Mouse (Mus musculus) gastrocnemius, adult 8-10 months (tissue): ENCODE data around the gene 4930432K21Rik. TPM values are rescaled to one million over a fixed set of nuclear protein-coding genes. Genes with fewer than 3 reads are reported as not detected.

Experiments
- DNase-seq, 2 experiments: peaks; one replicate each; pipeline ENCODE4 v3.0.0; 2022; ENCODE audit warnings: low spot score in 2 of 2
- total RNA-seq, 4 experiments: library from RNA; stranded (reverse); gene quantifications; 2 replicates each; pipeline ENCODE4 v1.2.4; 2022

4930432K21Rik gene
- total RNA-seq, result under 1 TPM; 0.16 to 0.46 (median 0.30) TPM

DNA sequence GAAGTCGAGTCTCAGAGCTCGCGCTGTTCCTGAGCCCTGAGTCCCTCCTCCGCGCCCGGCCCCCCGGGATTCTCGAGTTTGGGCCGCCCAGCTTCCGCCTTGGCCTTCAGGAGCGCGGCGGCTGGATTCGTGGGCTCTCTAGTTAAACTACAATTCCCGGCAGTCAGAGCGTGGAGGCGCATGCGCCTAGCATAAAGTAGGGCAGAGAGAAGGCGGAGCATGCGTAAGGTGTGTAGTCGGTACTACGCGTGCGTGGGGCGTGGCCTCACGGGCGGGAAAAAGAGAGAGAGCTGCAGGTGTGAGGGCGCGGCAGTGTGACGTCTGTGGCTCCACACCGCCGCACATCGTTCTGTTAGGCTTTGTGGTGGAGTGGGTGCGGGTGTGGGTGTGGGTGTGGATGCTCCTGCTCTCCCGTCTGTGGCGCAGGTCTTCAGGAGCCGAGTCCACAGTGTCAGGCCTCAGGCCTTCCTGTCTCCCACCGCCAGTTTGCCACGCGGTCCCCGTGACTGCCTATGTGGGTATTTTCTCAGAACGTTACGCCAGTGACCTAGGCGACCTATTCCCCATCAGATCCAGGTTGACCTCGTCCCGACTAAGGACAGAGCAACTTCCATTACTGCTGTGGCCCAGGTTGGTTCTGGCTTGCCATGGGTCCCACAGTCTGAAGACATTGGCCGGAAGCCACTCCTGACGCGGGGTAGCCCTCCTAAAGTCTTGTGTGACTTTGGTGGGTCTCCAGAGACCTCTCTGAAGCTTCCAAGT lies at the start of gene 4930432K21Rik, which contains the start of gene Cc2d1a:
4930432K21Rik (plus strand) TSS at position 257 of the 762 bp plus-strand sequence.
Cc2d1a (minus strand) TSS at position 168 of the 762 bp plus-strand sequence.
- DNase-seq, result peak; percentile 84 to 92

DNA sequence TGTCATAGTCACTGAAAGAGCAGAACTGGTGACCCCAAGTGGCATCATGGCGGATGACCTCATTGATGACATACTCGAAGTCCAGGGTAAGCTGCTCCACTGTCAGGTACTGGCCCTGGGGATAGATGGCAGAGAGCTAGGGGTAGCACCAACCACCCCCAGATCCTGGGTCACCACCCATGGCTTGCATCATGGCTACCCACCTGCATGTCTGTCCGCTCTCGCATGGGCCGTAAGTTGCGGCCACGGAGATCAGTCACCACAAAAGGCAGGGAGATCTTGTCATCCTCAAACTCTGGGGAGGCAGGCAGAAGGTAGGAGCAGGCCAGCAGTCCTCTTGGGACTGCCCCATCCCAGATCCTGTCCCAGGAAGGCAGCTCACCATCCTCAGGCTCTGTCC lies 49.4 kb upstream of the 4930432K21Rik start:
- no peak for DNase-seq

DNA sequence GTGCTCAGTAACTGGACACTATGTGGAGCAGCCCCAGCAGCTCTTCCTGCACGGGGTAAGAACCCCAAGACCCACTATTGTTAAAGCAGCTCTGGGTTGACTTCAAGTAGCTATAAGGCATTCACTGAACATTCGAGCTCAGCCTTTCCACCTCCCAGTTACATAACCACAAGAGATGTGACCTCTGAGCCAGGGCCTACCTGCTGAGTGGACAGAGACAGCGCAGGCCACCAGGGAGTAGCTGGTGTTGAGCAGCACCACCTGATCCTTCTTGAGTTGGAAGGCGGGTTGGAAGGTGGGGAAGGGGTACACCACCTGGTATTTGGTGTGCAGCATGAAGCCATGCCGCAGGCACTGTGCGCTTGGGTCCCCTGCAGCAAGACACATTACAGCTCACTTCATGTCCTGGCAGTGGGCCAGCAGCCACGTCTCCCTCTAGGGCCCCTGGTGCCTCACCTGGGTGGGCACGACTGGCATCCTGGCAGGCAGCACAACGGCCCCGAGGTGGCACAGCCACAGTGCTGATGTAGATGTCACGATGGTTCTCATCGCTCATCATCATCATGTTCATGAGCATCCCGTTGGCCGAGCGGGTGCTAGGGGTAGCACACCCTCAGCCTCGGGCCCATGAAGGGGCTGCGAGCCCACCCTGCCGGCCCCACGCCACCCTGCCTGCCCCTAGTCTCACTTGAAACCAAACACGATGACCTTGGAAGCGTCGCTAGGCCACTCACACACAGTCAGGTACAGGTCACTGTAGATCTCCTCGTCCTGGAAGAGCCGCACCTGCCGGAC lies 46.2 kb upstream of the 4930432K21Rik start:
- DNase-seq, result no peak

DNA sequence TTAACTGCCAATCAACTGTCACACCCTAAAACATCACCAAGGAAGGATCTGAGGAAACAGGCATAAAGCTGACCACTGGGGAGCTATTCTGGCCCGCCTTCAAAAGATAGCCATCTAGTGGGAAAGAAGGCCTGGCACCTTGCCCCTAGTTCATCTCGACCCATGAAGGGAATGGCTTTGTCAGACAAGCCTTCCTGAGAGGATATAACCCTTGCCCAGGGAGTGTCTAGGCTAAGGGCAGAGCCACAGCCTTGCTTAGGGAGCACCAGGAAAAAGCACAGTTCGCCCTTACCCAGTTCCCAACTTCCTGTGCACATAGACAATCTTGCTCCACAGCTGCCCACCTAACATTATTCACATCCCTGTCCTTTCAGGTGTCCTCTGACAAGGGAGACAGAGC lies 44.2 kb upstream of the 4930432K21Rik start:
- no peak for DNase-seq

DNA sequence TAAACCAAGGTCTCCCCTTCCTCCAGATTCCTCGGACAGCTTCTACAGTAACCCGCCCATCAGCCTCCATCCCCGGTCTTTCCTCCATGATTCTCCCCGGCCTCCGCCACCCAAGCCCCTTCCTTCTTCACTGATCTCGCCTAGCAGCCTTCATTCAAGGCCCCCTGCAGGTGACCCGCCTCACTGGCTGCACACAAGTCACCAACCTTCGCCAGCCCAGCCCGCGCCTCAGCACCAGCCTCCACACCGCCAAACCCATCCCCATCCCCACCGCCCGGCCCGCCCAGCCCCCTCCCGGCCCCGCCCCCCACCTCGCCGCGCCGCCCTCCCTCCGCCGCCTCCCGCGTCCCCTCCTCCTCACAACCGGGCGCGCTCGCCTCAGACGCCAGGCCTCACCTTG lies 43.6 kb upstream of the 4930432K21Rik start:
- DNase-seq, result peak in 1 of 2 experiments; percentile 40

DNA sequence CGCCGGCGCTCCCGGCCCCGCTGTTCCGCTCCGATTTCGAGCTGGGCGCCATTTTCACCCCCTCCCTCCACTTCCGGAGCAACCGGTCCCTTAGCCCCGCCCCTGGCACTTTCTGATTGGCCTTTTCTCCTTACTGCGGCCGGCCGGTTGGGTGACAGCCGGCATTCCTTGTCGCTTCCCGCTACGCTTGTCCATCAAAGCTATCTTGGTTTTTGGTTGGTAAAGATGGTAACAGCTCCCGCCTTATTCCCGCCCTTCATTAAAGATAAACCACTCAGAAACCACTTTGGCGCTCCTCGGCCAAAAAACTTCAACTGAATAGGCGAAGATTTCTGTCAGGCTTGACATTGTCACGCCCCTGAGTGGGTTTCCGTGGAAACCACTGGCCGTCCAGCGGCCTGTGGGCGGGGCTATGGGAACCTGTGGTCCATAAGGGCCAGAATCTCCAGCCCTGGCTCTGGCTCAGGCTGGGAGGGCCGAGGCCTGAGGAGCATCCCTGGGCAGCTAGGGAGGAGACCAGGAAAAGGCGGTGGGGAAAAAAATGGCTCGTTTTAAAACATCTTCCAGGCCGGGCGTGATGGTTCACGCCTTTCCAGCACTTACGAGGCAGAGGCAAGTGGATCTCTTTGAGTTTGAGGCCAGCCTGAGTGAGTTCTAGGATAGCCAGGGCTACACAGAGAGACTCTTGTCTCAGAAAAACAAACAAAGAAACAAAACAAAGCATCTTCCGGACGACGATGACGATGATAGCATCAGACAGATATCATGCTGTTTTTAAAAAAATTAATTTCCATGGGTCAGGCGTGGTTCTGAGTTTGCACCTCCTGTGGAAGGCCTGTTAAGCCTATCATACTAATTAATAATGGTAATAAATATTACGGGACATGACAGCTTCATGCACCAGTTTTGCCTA lies 42.9 kb upstream of the 4930432K21Rik start, which contains the start of gene Dcaf15:
Dcaf15 (minus strand) TSS at position 72 of the 913 bp plus-strand sequence.
- DNase-seq, result peak; percentile 96 to 97

DNA sequence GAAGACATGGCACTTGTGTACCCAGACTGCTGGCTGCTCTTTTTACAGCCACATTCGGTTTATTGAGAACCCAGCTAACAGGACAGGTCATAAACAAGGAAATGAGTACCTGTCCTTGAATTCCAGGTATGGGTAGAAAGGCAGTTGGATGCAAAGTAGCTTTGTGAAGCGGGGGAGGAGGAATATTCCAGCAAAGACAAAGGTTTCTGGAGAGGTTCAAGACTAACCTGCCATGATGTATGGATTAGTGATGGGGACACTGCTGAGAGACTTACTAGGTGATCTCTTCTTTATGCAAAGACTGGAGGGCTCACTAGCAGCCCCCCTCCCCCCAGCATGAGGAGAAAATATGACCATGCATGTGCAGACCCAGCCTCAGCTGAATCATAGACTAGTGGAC lies 42.1 kb upstream of the 4930432K21Rik start:
- no peak for DNase-seq

DNA sequence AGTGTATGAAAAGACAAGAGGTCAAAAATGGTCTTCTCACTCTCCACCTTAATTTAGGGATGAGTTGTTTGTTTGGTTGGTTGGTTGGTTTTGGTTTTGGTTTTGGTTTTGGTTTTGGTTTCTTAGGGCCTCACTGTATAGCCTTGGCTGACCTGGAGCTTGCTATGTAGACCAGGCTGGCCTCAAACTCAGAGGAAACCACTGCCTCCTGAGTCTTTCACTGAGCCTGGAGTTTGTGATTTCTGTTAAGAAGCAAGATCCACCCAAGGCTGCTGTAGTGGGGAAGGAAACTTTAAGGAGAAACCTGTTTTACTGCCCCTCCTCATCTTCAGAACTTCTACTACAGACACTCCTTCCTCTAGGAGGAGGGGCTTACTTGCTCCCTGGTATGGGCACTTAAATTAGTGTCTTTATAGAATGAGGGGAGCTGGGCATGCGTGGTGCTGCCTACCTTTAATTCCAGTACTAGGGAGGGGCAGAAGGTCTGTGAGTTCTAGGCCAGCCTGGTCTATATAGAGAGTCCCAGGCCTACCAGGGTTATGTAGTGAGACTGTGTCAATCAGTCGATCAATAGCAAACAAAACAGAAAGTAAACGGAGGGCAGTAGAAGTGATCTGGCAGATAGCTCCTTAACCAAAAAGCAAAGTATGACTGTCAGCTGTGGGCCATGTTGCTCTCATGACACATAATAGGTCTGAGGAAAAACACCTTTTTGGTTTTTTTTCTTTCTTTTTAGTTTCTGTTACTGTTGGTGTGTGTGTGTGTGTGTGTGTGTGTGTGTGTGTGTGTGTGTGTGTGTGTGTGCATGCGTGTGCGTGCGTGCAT lies 41.4 kb upstream of the 4930432K21Rik start:
- no peak for DNase-seq

DNA sequence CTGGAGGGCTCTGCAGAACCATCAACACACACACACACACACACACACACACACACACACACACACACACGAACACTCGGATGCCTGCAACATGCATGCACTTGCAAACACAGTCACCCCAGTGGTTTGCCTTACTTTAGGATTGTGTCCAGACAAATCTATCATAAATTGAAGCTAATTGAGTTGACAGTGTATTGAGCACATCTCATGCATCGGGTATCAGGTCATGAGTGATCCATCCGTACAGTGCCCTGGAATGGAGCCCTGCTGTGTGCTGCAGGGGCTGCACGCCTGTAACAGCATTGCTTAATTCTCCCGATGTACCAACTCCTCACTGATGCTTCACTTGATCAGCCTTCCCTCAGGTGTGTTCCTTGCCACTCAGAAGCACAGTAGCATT lies 32.2 kb upstream of the 4930432K21Rik start:
- DNase-seq, result no peak

DNA sequence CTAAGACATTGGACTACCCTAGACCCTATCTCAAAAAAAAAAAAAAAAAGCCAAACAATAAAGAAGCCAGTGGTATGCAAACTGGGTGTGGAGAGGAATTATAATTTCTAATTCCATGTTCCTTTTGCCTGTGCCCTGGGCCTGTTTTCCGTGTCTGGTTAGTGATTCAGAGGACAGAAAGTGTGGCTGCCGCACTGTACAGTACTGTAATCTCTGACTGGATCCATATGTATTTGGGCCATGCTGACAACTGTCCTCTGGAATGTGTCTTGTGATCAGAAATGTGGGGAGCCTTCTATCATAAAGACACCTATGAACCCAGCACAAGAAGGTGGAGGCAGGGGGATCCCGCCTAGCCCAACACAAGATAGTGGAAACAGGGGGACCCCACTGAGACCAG lies 25.7 kb upstream of the 4930432K21Rik start:
- no peak for DNase-seq

DNA sequence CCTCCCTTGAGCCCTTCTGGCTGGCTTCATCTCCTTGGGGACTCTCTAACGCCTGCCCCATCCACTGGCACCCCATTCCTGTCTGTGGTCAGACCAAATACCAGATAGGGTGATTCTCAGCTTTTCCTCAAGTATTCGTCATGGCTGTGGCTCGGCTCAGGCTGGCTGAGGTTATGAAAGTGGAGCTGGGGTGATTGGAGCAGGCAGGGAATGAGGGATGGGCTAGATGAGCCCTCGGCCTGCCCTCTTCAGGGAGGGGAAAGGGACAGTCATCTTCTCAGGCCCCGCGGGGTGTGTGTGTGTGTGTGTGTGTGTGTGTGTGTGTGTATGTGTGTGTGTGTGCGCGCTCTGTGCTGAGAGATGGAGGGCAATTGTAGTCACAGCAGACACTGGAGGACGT lies 22.2 kb upstream of the 4930432K21Rik start, which contains the start of gene Podnl1:
Podnl1 (plus strand) TSS at position 334 of the 400 bp plus-strand sequence.
- no peak for DNase-seq

DNA sequence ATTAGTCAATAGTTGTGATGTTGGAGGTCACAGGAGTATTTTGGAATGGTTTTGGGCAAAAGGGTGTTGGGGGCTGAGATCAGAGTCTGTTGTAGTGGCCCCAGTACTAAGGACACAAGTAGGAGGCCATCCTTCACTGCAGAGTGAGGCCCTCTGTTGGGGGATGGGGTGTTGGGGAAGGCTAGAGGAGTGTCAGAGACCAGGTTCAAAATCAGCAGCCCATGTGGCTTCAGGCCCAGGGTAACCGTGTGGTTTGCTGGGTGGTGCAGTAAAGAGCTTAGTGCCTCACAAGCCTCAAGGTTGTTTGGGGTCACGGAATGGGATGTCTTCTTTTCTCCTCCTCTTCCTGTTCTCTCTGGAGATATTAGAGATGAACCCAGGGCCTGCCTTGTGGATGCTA lies 21.1 kb upstream of the 4930432K21Rik start:
- DNase-seq, result no peak

DNA sequence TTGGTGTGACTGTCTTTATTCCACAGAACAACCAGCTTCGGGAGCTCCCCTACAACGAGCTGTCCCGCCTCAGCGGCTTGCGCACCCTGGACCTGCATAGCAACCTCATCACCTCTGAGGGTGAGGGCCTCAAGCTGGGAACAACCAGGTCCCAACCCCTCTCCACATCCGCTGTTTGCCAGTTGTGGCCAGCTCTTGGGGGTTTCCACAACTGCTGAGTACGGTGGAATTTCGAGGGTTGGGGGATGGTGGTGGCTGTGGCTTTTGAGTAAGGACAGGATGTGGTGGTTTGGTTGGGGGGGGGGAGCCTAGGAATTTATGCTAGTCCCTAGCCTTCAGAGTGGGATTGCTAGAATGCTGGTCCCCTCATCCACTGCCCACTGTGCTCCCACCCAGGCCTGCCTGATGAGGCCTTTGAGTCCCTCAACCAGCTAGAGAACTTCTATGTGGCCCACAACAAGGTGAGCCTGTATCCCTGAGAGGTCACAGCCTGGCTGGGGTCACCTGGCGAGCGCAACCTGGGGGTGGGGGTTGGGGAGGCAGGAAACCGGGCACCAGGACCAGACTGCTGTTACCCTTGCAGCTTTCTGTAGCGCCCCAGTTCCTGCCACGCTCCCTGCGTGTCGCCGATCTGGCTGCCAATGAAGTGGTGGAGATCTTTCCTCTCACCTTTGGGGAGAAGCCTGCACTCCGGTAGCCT lies 20.5 kb upstream of the 4930432K21Rik start:
- DNase-seq, result no peak

DNA sequence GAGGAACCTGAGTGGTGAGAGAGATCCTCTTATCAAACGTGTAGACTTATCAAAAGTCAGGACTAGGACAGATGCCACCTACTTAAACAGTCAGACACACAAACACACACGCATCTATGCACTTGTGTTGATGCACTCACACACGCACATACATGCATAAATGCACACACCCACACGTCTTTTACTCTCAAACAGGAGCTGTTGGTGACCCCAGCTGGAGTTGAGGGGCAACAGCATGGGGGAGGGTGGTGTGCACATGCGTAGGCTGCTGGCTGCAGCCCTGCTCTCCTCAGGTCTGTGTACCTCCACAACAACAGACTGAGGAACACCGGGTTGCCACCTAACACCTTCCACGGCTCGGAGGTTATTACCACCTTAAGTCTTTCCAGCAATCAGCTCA lies 19.5 kb upstream of the 4930432K21Rik start:
- DNase-seq, result no peak

DNA sequence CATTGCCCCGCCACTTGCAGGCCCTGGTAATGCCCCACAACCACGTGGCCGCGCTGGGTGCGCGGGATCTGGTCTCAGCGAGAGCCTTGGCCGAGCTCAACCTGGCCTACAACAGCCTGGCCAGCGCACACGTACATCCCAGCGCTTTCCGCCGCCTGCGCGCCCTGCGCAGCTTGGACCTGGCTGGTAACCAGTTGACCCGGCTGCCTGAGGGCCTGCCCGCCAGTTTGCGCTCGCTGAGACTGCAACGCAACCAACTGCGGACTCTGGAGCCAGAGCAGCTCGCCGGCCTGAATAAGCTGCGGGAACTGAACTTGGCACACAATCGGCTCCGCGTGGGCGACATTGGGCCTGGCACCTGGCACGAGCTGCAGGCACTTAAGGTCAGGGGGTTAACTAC lies 17.0 kb upstream of the 4930432K21Rik start:
- DNase-seq, result peak in 1 of 2 experiments; percentile 24

DNA sequence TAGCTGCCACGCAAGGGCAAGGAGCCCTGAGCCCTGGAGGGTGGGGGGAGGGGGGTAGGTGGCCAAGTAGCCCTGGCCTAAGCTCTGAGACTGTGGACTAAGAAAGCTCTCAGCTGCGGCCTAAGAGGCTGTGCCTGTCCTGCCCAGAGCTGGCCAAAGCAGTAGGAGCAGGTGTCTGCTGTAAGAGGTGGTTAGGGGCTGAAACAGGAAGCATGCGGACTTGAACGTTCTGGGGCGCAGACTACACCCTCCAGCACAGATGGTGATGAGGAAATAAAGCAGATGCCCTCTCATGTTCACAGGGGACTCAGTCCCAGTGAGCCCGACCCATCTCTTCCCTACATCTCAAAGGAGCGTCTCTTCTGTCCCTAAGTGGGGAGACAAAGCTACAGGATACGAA lies 15.6 kb upstream of the 4930432K21Rik start:
- DNase-seq, result no peak

DNA sequence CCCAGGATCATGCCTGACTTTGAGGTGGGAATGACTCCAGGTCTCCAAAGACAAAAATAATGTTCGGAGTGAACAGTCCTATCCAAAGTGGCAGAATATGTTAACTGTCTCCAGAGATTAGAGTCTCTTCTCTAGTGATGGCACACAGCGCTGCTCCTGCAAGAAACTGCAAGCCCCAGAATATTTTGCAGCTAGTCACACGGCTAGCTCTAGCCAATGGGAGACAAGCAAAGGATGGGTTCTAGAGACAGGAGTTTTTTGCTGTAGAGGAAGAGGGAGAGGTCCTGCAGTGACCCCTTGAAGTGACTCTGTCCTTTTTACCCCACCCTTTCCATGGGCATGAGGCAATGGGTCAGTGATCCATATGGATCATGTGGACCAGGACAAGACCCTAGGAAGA lies 10.0 kb upstream of the 4930432K21Rik start:
- DNase-seq, result no peak

DNA sequence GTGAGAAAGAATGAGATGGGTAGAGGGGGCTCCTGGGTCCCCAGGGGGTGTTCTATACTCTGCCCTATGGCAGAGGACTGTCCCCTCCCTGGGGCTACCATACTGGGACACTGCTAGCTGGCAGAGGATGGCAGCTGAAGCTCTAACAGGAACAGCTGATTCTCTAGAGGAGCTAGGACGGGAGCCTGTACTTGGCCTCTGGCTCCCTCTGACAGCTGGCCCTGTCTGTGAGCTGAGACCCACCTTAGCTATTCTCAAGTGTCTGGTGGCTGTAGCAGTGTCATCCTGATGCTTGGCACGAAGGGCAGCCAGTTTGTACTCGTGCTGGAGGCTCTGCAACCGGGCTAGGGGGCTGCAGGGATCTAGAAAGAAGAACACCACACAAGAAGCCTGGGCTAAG lies 7.0 kb upstream of the 4930432K21Rik start:
- DNase-seq, result no peak

DNA sequence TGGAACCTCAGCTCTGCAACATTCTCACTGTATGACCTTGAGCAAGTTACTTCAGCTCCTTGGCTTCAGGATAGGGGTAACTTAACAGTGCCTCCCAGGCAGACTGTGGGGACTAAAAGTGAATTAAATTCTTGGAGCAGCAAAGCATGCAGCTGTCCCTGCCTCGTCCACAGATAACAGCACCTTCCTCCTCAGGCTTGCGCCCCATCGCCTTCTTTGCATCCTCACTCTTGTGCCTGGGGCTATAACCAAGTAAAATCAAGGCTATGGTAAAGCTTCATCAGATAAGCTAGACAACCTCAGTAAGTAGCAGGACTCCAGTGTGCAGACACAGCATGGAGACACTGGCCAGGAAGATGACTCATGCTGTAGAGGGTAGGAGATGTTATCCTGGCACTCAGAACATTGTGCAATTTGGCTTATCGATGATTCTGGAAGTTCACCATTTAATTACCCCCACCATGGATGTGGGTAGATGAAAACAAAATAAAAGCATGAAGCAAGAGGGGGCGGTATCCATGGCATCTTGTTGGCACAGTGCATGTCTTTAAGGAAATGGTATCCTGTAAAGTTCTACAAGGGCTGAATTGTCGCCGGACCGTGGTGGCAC lies 3.1 kb upstream of the 4930432K21Rik start:
- no peak for DNase-seq
